Mouse (Mus musculus) ES-Bruce4 (cell line): ENCODE measurements around the gene Cept1. TPM values are rescaled to one million over a fixed set of nuclear protein-coding genes. Genes with fewer than 3 reads are reported as not detected.

Experiments
- H3K27ac ChIP-seq: 2 replicates; pipeline ENCODE4 v1.5.1; 2012; ENCODE audit warnings: low read length, inconsistent platforms; ENCODE audit not compliant: insufficient read depth
- H3K27me3 ChIP-seq: 2 replicates; pipeline ENCODE4 v1.6.1; 2012; ENCODE audit warnings: mild to moderate bottlenecking, low read length, inconsistent platforms; ENCODE audit not compliant: control insufficient read depth, poor library complexity, insufficient read depth, severe bottlenecking
- H3K36me3 ChIP-seq: 2 replicates; pipeline ENCODE4 v1.6.1; 2012; ENCODE audit warnings: inconsistent platforms, mild to moderate bottlenecking, low read length, moderate library complexity; ENCODE audit not compliant: control insufficient read depth, poor library complexity, insufficient read depth, severe bottlenecking
- H3K4me1 ChIP-seq: one replicate; pipeline ENCODE4 v1.8.1; 2011; ENCODE audit warnings: low read length; ENCODE audit not compliant: control insufficient read depth, insufficient read depth
- H3K4me3 ChIP-seq: 2 replicates; pipeline ENCODE4 v1.5.1; 2011; ENCODE audit warnings: low read depth, mild to moderate bottlenecking, low read length
- H3K9ac ChIP-seq: 2 replicates; pipeline ENCODE4 v1.6.1; 2012; ENCODE audit warnings: low read depth, mild to moderate bottlenecking, inconsistent platforms; ENCODE audit not compliant: poor library complexity, severe bottlenecking
- H3K9me3 ChIP-seq: replicated peaks from 2 replicates; pipeline ENCODE4 v1.6.1; 2012; ENCODE audit warnings: mild to moderate bottlenecking, low read length, inconsistent platforms; ENCODE audit not compliant: control insufficient read depth, poor library complexity, insufficient read depth, severe bottlenecking
- CTCF ChIP-seq: IDR thresholded peaks from one replicate; pipeline ENCODE4 v1.8.1; 2011; ENCODE audit warnings: low read depth, low read length
- EP300 ChIP-seq: IDR thresholded peaks from 2 replicates; pipeline ENCODE4 v1.6.1; 2011; ENCODE audit warnings: low read depth, low read length; ENCODE audit not compliant: insufficient read depth
- POLR2A ChIP-seq: IDR thresholded peaks from one replicate; pipeline ENCODE4 v1.8.1; 2011; ENCODE audit warnings: low read length; ENCODE audit not compliant: insufficient read depth
- polyA plus RNA-seq: library from polyadenylated mRNA; stranded (reverse); fragments of >200 nt; gene quantifications from 2 replicates; pipeline ENCODE4 v1.2.4, GENCODE M21; 2011; ENCODE audit warnings: low read depth; ENCODE audit not compliant: missing spikeins, insufficient read depth, insufficient read length

The Cept1 gene
- polyA plus RNA-seq, 1 experiment = 53.9 TPM

DNA sequence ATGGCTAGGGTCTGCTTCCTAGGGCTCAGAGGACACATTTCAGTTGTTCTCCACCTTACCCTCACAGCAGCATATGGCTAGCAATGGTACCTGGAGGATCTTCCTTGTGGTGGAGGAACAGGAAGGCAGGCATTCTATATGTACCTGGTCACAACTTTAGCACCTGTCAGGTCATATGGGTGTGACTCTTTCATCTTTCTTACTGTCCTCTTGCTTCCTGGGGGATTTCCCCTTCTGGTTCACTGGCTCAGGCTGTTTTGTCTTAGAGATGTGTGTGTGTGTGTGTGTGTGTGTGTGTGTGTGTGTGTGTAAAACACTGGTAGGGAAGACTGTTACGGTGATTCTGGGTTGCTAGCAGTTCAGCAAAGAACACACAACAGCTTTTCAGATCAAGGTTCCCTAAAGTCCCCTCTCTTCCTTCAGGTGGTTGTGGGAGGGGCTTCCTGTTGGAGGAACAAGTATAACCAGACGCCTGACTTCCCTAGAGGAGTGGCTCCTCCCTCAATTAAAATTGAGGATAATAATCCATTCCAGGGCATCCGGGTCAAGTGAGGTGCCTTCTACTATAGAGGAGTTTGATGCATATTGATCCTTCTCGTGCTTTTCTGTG, 63.7 kb downstream of the Cept1 start:
- Histone ChIP-seq H3K27me3 (peaks cover 1% of the 10 kb centered on the region), H3K27ac (no peak overlapping the region), H3K36me3 (no peaks in the 10 kb centered on the region), H3K9me3 (no peaks in the 10 kb centered on the region), H3K4me1 (no peaks in the 10 kb centered on the region), H3K9ac (no peak overlapping the region), H3K4me3 (no peak overlapping the region)
- TF ChIP-seq CTCF = no peak
- no peak for TF ChIP-seq POLR2A
- TF ChIP-seq EP300 = no peak

DNA sequence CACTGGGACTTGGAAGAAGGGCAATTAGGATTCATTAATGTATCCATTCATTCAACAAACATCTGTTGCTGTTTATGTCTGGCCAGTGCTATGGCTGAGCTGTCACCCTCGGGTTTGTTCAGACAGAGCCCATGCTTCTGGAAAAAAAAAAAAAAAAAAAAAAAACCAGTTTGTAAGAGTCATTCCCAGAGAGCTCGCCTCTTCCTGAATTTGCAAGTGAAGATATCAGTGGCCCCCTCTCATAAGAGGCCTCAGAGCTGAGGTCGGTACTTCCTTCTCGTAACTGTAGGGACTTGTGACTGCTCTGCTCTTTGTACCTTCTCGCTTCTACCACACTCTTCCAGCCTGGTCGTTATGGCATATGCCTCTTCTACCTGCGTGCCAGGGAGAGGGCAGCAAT, 64.3 kb downstream of the Cept1 start:
- TF ChIP-seq EP300 = no peak
- Histone ChIP-seq H3K9ac (no peak overlapping the region), H3K4me3 (no peak overlapping the region), H3K27ac (no peak overlapping the region), H3K27me3 (peaks cover 1% of the 10 kb centered on the region), H3K36me3 (no peaks in the 10 kb centered on the region), H3K9me3 (no peaks in the 10 kb centered on the region), H3K4me1 (no peaks in the 10 kb centered on the region)

DNA sequence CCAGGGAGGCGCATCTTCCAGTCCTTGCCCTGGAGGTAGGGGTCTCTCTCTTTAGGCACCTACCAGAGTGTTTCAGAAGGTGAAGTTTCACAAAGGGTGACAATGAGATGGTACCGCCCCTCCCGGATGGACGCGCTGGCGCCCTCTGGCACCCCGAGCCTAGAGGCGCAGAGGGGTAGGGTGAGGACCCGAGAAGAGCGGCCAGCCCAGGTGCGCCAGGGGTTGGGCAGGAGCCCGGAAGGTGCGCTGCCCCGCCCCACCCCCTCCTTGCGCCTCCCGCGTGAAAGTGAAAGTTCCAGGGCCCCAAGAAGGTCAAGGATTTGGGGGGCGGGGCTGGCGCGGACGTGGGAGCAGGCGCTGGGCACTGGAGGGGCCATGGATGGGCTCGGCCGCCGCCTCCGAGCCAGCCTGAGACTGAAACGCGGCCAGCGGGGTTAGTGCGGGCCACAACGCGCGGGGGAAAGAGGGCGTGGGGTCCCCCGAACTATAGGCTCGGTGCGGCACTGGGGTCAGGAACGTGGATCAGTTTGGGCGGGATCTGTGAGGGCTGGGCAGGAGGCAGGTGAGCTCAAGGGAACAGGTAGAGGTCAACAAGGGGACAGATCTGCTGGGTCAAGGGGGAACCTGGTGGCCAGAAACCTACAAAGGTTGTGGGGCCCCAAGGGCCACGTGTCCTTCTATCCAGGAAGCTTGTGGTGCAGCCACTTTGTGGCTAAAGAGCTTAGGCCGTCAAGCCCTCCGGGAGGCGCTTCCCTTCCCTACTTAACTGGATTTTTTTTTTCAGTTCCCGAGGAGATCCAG, 65.1 kb downstream of the Cept1 start, which contains the start of gene Dennd2d:
Dennd2d (plus strand) TSS at position 125 of the 801 bp plus-strand sequence.
- no peaks in the 10 kb centered on the region for H3K9me3 ChIP-seq
- TF ChIP-seq POLR2A = no peak
- peak; percentile 21 for TF ChIP-seq CTCF
- H3K36me3 ChIP-seq = no peaks in the 10 kb centered on the region
- H3K27ac ChIP-seq = no peak within 1 kb of the TSS
- peaks cover 1% of the 10 kb centered on the region for H3K27me3 ChIP-seq
- no peaks in the 10 kb centered on the region for H3K4me1 ChIP-seq
- H3K4me3 ChIP-seq = peak within 1 kb of the TSS; percentile 46
- H3K9ac ChIP-seq = peak within 1 kb of the TSS; percentile 28; the same call in 1 of the 2 replicates

DNA sequence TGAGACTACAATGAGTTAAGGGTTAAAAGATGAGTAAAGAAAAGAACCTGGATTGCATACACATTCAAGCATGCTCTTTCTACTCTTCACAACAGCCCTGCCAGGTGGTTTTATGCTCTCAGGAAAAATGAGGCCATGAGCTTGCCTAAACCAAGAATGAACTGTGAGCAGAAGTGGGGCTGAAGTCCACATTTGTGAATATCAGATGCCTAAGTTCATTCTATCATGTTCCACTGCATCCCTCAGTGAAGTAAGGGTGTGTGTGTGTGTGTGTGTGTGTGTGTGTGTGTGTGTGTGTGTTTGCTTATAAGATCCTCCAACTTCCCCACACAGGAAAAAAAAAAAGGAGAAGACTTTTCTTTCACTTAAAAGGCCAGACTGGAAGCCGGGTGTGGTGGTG, 70.7 kb downstream of the Cept1 start:
- Histone ChIP-seq H3K36me3 (no peaks in the 10 kb centered on the region), H3K9ac (no peak overlapping the region), H3K9me3 (no peaks in the 10 kb centered on the region), H3K4me3 (no peak overlapping the region), H3K27me3 (no peaks in the 10 kb centered on the region), H3K27ac (no peak overlapping the region), H3K4me1 (no peaks in the 10 kb centered on the region)
- TF ChIP-seq EP300 (no peak), CTCF (no peak), POLR2A (no peak)

DNA sequence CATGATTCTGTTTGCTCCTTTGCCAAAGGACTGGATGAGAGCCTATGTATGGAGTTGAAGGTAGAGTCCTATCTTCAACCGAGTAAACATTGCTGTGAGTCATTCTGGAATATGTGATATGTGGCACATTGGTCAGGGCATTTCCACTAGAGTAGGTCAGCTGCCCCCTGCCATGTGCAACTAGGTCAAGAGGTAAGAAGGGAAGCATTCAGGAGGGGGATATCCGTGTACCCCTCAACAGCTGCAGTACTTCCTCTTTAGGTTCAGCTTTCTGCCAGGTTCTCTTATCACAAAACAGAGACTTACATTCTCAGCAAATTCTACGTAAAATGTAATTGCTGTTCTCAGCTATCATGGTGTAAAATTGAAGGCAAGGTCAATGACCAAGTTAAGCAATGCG, 73.4 kb downstream of the Cept1 start:
- H3K9ac ChIP-seq = no peak overlapping the region
- no peaks in the 10 kb centered on the region for H3K27me3 ChIP-seq
- H3K4me3 ChIP-seq = no peak overlapping the region
- H3K9me3 ChIP-seq = no peaks in the 10 kb centered on the region
- H3K27ac ChIP-seq = no peak overlapping the region
- no peaks in the 10 kb centered on the region for H3K36me3 ChIP-seq
- no peak for TF ChIP-seq EP300
- TF ChIP-seq CTCF = no peak
- TF ChIP-seq POLR2A = no peak
- H3K4me1 ChIP-seq = no peaks in the 10 kb centered on the region

DNA sequence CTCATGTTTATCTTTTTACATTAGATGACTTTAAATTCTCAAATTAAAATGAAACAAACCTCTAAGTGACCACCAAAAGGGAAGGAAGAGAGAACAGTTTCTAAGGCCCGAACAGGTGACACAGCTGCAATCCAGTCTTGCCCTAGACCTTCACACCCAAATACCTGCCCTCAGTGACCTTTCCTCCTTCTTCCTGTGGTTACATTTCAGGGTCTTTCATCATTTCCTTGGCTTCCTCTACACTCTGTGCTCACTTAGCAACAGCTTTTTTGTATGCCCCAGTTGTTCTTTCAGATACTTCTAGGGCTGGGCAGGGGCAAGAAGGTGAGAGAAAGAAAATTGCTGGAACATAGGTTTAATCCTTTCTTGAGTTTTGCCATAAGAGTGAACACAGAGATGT, 82.9 kb downstream of the Cept1 start:
- H3K36me3 ChIP-seq = no peaks in the 10 kb centered on the region
- no peak overlapping the region for H3K27ac ChIP-seq
- no peaks in the 10 kb centered on the region for H3K4me1 ChIP-seq
- TF ChIP-seq POLR2A = no peak
- TF ChIP-seq CTCF = no peak
- no peak for TF ChIP-seq EP300
- H3K9me3 ChIP-seq = no peaks in the 10 kb centered on the region
- no peaks in the 10 kb centered on the region for H3K27me3 ChIP-seq
- H3K4me3 ChIP-seq = no peak overlapping the region
- no peak overlapping the region for H3K9ac ChIP-seq
